Comparison of ENCODE assay signal across 16 mouse cellular contexts in the genomic region with DNA sequence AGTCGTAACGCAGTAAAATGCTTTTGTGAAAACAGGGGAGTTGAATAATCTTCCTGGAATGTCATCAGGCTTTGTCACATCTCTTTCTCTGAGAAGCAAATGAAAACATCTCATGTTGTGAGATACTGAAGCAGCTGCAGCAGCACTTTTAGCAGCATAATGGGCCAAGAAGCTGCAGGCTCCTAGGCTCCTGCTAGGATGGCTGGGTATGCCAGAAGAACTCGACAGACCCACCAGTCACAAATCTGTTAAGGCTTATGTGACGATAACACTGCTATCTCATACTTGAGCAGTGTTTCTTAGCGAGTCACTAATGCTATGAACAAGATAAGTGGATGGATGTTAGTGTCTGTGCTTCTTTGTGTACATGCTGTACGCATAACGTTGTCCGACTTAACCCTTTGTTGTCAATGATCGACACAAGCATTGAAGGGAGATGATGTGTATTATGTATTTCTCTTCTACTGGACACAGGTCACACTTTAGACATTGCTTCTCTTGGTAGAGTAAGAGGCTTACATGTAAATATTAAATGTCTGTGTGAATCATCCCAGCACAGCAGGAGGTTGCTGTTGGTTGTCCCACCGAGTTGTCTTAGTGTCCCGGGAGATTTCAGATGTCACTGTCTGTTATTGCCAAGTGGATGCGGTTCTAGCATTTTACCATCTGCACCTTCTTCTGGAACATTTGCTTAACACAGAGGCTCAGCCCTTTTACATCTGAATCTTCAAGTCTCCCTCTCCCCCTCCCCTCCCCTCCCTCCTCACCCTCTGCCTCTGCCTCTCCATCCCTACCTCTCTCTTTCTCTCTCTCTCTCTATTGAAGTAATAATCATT.
A peak's percentile ranks its signal among the peaks of the same experiment; 100 is the strongest.
DNase-seq lines count a peak whose midpoint lies in the region; ATAC-seq lines count a peak whose summit lies in the region.
"Had no signal": no experiment of that assay in that cellular context is flagged by ENCODE, and none has a peak within 500 bp of the region (broad histone marks: within the 10 kb centered on the region; RNA-seq: fewer than 3 reads in every experiment).

No protein-coding gene starts in this region.

- no peak overlapping the region for H3K9ac ChIP-seq in forebrain, embryonic 14.5 days (ENCODE audit: low read length)
- H3K9ac ChIP-seq in forebrain, embryonic 11.5 days (ENCODE audit: low read length), result no peak overlapping the region
- H3K9ac ChIP-seq: heart, embryonic 12.5 days; limb, embryonic 13.5 days; liver, postnatal 0 days had no signal

- no peaks in the 10 kb centered on the region for H3K36me3 ChIP-seq in forebrain, embryonic 14.5 days (ENCODE audit: control insufficient read depth, insufficient read depth, low read length)
- H3K36me3 ChIP-seq in forebrain, embryonic 11.5 days (ENCODE audit: control insufficient read depth, insufficient read depth, low read length), result no peaks in the 10 kb centered on the region
- H3K36me3 ChIP-seq: G1E; heart, embryonic 12.5 days; limb, embryonic 13.5 days had no signal

- ATAC-seq in forebrain, embryonic 14.5 days, result peak; percentile 73; the same call in 1 of the 2 replicates
- ATAC-seq in forebrain, embryonic 11.5 days (replicated peaks; ENCODE audit: low FRiP score), result no peak
- ATAC-seq: liver, postnatal 0 days had no signal

- intact Hi-C loops in left cerebral cortex, postnatal 14 days (cut with DNase I), result no loop called here

- H3K27ac ChIP-seq in forebrain, embryonic 14.5 days (ENCODE audit: low read depth, low read length), result peak overlapping the region; percentile 14; the same call in 1 of the 2 replicates
- no peak overlapping the region for H3K27ac ChIP-seq in forebrain, embryonic 11.5 days (ENCODE audit: low read depth, low read length)
- H3K27ac ChIP-seq: limb, embryonic 13.5 days had no signal

- DNase-seq in forebrain, embryonic 14.5 days (ENCODE audit: low spot score), result peak; percentile 66
- no peak for DNase-seq in forebrain, embryonic 11.5 days (ENCODE audit: low spot score)
- peak; percentile 11 to 40 for DNase-seq in left cerebral cortex, postnatal 14 days (ENCODE audit: low spot score in 2 of 2)
- DNase-seq in left cerebral cortex, adult 9 months (ENCODE audit: low spot score in 2 of 2), result no peak
- DNase-seq in brain, embryonic 18.5 days (ENCODE audit: low read depth, low spot score), result peak; percentile 45
- DNase-seq in layer of hippocampus, postnatal 14 days (ENCODE audit: low spot score in 2 of 2), result peak; percentile 6 to 31
- no peak for DNase-seq in embryo, embryonic 11 days
- no peak for DNase-seq in gastrocnemius, postnatal 4 days (ENCODE audit: low spot score in 2 of 2)
- DNase-seq: adrenal gland, postnatal 25 days; cerebellum, adult 11 months; gastrocnemius, postnatal 25 days; kidney, postnatal 14 days; liver, postnatal 0 days had no signal

- WGBS in forebrain, embryonic 14.5 days, result 67% methylated on average over 12 of the region's 12 CpGs
- 74% methylated on average over 12 of the region's 12 CpGs for WGBS in forebrain, embryonic 11.5 days

- H3K27me3 ChIP-seq in forebrain, embryonic 14.5 days (replicated peaks; ENCODE audit: control insufficient read depth, insufficient read depth, low read length), result no peaks in the 10 kb centered on the region
- H3K27me3 ChIP-seq in forebrain, embryonic 11.5 days (ENCODE audit: control insufficient read depth, insufficient read depth, low read length), result no peaks in the 10 kb centered on the region
- H3K27me3 ChIP-seq: heart, embryonic 12.5 days; limb, embryonic 13.5 days had no signal

- H3K4me1 ChIP-seq in forebrain, embryonic 14.5 days (ENCODE audit: control insufficient read depth, insufficient read depth, low read length), result peaks cover 4% of the 10 kb centered on the region; the same call in 1 of the 2 replicates
- H3K4me1 ChIP-seq in forebrain, embryonic 11.5 days (replicated peaks; ENCODE audit: control insufficient read depth, insufficient read depth, low read length), result no peaks in the 10 kb centered on the region
- H3K4me1 ChIP-seq: heart, embryonic 12.5 days; limb, embryonic 13.5 days had no signal

- no peak overlapping the region for H3K4me3 ChIP-seq in forebrain, embryonic 14.5 days (ENCODE audit: low read depth, low read length)
- no peak overlapping the region for H3K4me3 ChIP-seq in forebrain, embryonic 11.5 days (ENCODE audit: low read depth, low read length)
- H3K4me3 ChIP-seq: heart, embryonic 12.5 days; limb, embryonic 13.5 days had no signal

- H3K4me2 ChIP-seq in forebrain, embryonic 14.5 days (ENCODE audit: low read length), result no peak overlapping the region
- H3K4me2 ChIP-seq in forebrain, embryonic 11.5 days (ENCODE audit: low read depth, low read length, severe bottlenecking), result no peak overlapping the region
- H3K4me2 ChIP-seq: heart, embryonic 12.5 days; limb, embryonic 13.5 days had no signal

- no peaks in the 10 kb centered on the region for H3K9me3 ChIP-seq in forebrain, embryonic 14.5 days (replicated peaks; ENCODE audit: control insufficient read depth, low read length)
- H3K9me3 ChIP-seq in forebrain, embryonic 11.5 days (ENCODE audit: control insufficient read depth, low read length), result no peaks in the 10 kb centered on the region
- H3K9me3 ChIP-seq: heart, embryonic 12.5 days; limb, embryonic 13.5 days had no signal

Comparison
In these comparisons a context has a peak if more than half of its experiments do, and no peak if none do; other contexts are left out.
1. DNase-seq: peak in forebrain, embryonic 14.5 days (single experiment), left cerebral cortex, postnatal 14 days (2 of 2), brain, embryonic 18.5 days (single experiment) and layer of hippocampus, postnatal 14 days (2 of 2); none in forebrain, embryonic 11.5 days (single experiment), left cerebral cortex, adult 9 months (0 of 2), embryo, embryonic 11 days (single experiment) and gastrocnemius, postnatal 4 days (0 of 2).